Mouse (Mus musculus) cerebellum, adult 2 months (tissue): ENCODE measurements around the gene Pecam1.

Experiments
- CTCF ChIP-seq: fragments of 200-500 bp; IDR thresholded peaks from 2 replicates; pipeline ENCODE4 v1.5.1; 2011; ENCODE audit warnings: low read depth, mild to moderate bottlenecking, control low read depth, low read length, moderate library complexity, borderline replicate concordance; ENCODE audit not compliant: insufficient read depth
- POLR2A ChIP-seq: fragments of 200-500 bp; IDR thresholded peaks from 2 replicates; pipeline ENCODE4 v1.6.1; 2011; ENCODE audit warnings: low read length, control low read depth, borderline replicate concordance; ENCODE audit not compliant: insufficient read depth

DNA sequence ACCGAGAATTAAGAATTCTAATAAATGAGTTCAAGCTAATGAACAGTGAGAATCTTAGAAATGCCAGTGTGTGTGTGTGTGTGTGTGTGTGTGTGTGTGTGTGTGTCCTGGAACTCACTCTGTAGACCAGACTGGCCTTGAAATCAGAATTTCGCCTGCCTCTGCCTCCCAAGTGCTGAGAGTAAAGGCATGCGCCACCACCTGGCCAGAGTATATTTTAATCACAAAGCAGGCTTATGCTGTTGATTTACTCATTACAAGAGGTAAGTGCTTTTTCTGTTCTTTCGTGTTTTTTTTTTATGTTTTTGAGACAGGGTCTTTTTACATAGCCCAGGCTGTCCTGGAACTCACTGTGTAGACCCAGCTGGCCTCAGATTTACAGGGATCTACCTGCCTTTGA lies 43.4 kb upstream of the Pecam1 start:
- no peak for TF ChIP-seq POLR2A
- TF ChIP-seq CTCF = no peak
